Mouse (Mus musculus) neural tube, embryonic 10.5 days (tissue): Measurements from ENCODE around the gene Ptprd.

Source experiments
- DNase-seq: peaks from one replicate; pipeline ENCODE4 v3.0.0-alpha.2; 2017; ENCODE audit warnings: low spot score; ENCODE audit errors: extremely low spot score

Gene Ptprd

GRCm38 (mm10) chr4:75973322-75973721, 2238.4 kb downstream of the Ptprd start:
- DNase-seq: no peak

GRCm38 (mm10) chr4:75969961-75970360, 2241.8 kb downstream of the Ptprd start:
- no peak for DNase-seq

GRCm38 (mm10) chr4:75968618-75969017, 2243.1 kb downstream of the Ptprd start:
- no peak for DNase-seq

- no peak for DNase-seq
These were observed 2246.0 kb downstream of the Ptprd start for GRCm38 (mm10) chr4:75965810-75966209.

- no peak for DNase-seq
These were observed 2248.8 kb downstream of the Ptprd start for GRCm38 (mm10) chr4:75962916-75963315.

- DNase-seq: no peak
These were observed 2249.9 kb downstream of the Ptprd start for GRCm38 (mm10) chr4:75961865-75962264.

- DNase-seq: no peak
These were observed 2258.3 kb downstream of the Ptprd start for GRCm38 (mm10) chr4:75953349-75954060.

- DNase-seq: no peak
These were observed 2261.2 kb downstream of the Ptprd start for GRCm38 (mm10) chr4:75950582-75950981.

GRCm38 (mm10) chr4:75894871-75895270, 2316.9 kb downstream of the Ptprd start:
- no peak for DNase-seq
